Mouse (Mus musculus) frontal cortex, postnatal 14 days (tissue): ENCODE data around the gene Glt1d1.

Experiments used
- DNase-seq, 2 experiments: peaks; one replicate each; pipeline ENCODE4 v3.0.0; 2022; ENCODE audit warnings: low spot score in 2 of 2

Glt1d1 gene

GRCm38 (mm10) chr5:127631671-127632070 is 391 bp upstream of the Glt1d1 start:
- DNase-seq: no peak

GRCm38 (mm10) chr5:127633188-127633587 is 1.1 kb downstream of the Glt1d1 start:
- no peak for DNase-seq

GRCm38 (mm10) chr5:127633666-127634065 is 1.6 kb downstream of the Glt1d1 start:
- no peak for DNase-seq

- DNase-seq: no peak
These were observed 5.6 kb downstream of the Glt1d1 start for GRCm38 (mm10) chr5:127637622-127638021.

- no peak for DNase-seq
These were observed 6.1 kb downstream of the Glt1d1 start for GRCm38 (mm10) chr5:127638177-127638576.

- DNase-seq: no peak
These were observed 7.1 kb downstream of the Glt1d1 start for GRCm38 (mm10) chr5:127639067-127639605.

GRCm38 (mm10) chr5:127639635-127640034 is 7.6 kb downstream of the Glt1d1 start:
- DNase-seq: no peak

- DNase-seq: no peak
These were observed 8.3 kb downstream of the Glt1d1 start for GRCm38 (mm10) chr5:127640359-127640758.

- no peak for DNase-seq
These were observed 9.3 kb downstream of the Glt1d1 start for GRCm38 (mm10) chr5:127641185-127641958.

- DNase-seq: peak in 1 of 2 experiments; percentile 20
These were observed 16.0 kb downstream of the Glt1d1 start for GRCm38 (mm10) chr5:127648046-127648445.

GRCm38 (mm10) chr5:127649077-127649476 is 17.0 kb downstream of the Glt1d1 start:
- DNase-seq: no peak

GRCm38 (mm10) chr5:127658257-127658656 is 26.2 kb downstream of the Glt1d1 start:
- no peak for DNase-seq

- no peak for DNase-seq
These were observed 27.2 kb downstream of the Glt1d1 start for GRCm38 (mm10) chr5:127659312-127659711.

GRCm38 (mm10) chr5:127660267-127660666 is 28.2 kb downstream of the Glt1d1 start:
- no peak for DNase-seq

GRCm38 (mm10) chr5:127660979-127661378 is 28.9 kb downstream of the Glt1d1 start:
- no peak for DNase-seq

GRCm38 (mm10) chr5:127673913-127674312 is 41.9 kb downstream of the Glt1d1 start:
- DNase-seq: no peak

- DNase-seq: no peak
These were observed 45.5 kb downstream of the Glt1d1 start for GRCm38 (mm10) chr5:127677561-127677960.

GRCm38 (mm10) chr5:127678501-127678900 is 46.4 kb downstream of the Glt1d1 start:
- no peak for DNase-seq

GRCm38 (mm10) chr5:127688568-127689170 is 56.6 kb downstream of the Glt1d1 start:
- no peak for DNase-seq

- no peak for DNase-seq
These were observed 59.0 kb downstream of the Glt1d1 start for GRCm38 (mm10) chr5:127691085-127691484.

- no peak for DNase-seq
These were observed 59.5 kb downstream of the Glt1d1 start for GRCm38 (mm10) chr5:127691581-127691980.

- no peak for DNase-seq
These were observed 63.8 kb downstream of the Glt1d1 start for GRCm38 (mm10) chr5:127695898-127696297.

- no peak for DNase-seq
These were observed 64.5 kb downstream of the Glt1d1 start for GRCm38 (mm10) chr5:127696602-127697001.
